Mouse (Mus musculus) stomach, embryonic 14.5 days (tissue): ENCODE results near the gene Stpg1. TPM values are rescaled to one million over a fixed set of nuclear protein-coding genes. Genes with fewer than 3 reads are reported as not detected.

ENCODE experiments used
- ATAC-seq: fragments of 200-750 bp; cut with Nextera tagmentation; 2 replicates; pipeline ENCODE4 v1.8.0; 2017; ENCODE audit warnings: low read depth, moderate TSS enrichment; ENCODE audit not compliant: insufficient number of reproducible peaks, insufficient read depth, low FRiP score
- H3K27ac ChIP-seq: fragments of 300-500 bp; sonication (generic); 2 replicates; pipeline ENCODE4 v1.5.1; 2014; ENCODE audit warnings: mild to moderate bottlenecking, low read length, moderate library complexity, mixed read lengths
- H3K27me3 ChIP-seq: fragments of 300-500 bp; sonication (generic); 2 replicates; pipeline ENCODE4 v1.6.1; 2014; ENCODE audit warnings: low read length, control low read depth, mixed read lengths; ENCODE audit not compliant: control insufficient read depth, insufficient read depth
- H3K36me3 ChIP-seq: fragments of 300-500 bp; sonication (generic); 2 replicates; pipeline ENCODE4 v1.6.1; 2014; ENCODE audit warnings: mild to moderate bottlenecking, control low read depth, low read length, moderate library complexity, mixed read lengths; ENCODE audit not compliant: control insufficient read depth, insufficient read depth
- H3K4me1 ChIP-seq: fragments of 300-500 bp; sonication (generic); 2 replicates; pipeline ENCODE4 v1.6.1; 2014; ENCODE audit warnings: low read length, control low read depth, mixed read lengths; ENCODE audit not compliant: control insufficient read depth, insufficient read depth
- H3K4me2 ChIP-seq: fragments of 300-500 bp; sonication (generic); replicated peaks from 2 replicates; pipeline ENCODE4 v1.6.1; 2014; ENCODE audit warnings: low read depth, low read length, control low read depth
- H3K4me3 ChIP-seq: fragments of 300-500 bp; sonication (generic); 2 replicates; pipeline ENCODE4 v1.5.1; 2014; ENCODE audit warnings: low read depth, low read length, control low read depth
- H3K9ac ChIP-seq: fragments of 300-500 bp; sonication (generic); replicated peaks from 2 replicates; pipeline ENCODE4 v1.6.1; 2014; ENCODE audit warnings: low read depth, mild to moderate bottlenecking, control low read depth, low read length, moderate library complexity, mixed read lengths
- H3K9me3 ChIP-seq: fragments of 300-500 bp; sonication (generic); 2 replicates; pipeline ENCODE4 v1.6.1; 2016; ENCODE audit warnings: low read depth, low read length, control low read depth; ENCODE audit not compliant: control insufficient read depth
- WGBS: fragments of 180-500 bp; shearing (Covaris S2); extraction: QIAGEN DNeasy Blood & Tissue Kit; methylation state at CpG from one replicate; pipeline ENCODE4 v1.1.7; 2014; 5-methylcytosine and 5-hydroxymethylcytosine counted together
- microRNA-seq: library from miRNA; unstranded; fragments of <30 nt; microRNA quantifications from one replicate; pipeline ENCODE4, GENCODE M21; 2016
- polyA plus RNA-seq: library from polyadenylated mRNA; unstranded; fragments of >200 nt; fragmentation: Nextera tagmentation; extraction: Ambion mirVana; gene quantifications from 2 replicates; pipeline ENCODE4 v1.2.1, GENCODE M21; 2014

The Stpg1 gene
- polyA plus RNA-seq, 1 experiment from 2014 or later = 0.39 TPM

DNA sequence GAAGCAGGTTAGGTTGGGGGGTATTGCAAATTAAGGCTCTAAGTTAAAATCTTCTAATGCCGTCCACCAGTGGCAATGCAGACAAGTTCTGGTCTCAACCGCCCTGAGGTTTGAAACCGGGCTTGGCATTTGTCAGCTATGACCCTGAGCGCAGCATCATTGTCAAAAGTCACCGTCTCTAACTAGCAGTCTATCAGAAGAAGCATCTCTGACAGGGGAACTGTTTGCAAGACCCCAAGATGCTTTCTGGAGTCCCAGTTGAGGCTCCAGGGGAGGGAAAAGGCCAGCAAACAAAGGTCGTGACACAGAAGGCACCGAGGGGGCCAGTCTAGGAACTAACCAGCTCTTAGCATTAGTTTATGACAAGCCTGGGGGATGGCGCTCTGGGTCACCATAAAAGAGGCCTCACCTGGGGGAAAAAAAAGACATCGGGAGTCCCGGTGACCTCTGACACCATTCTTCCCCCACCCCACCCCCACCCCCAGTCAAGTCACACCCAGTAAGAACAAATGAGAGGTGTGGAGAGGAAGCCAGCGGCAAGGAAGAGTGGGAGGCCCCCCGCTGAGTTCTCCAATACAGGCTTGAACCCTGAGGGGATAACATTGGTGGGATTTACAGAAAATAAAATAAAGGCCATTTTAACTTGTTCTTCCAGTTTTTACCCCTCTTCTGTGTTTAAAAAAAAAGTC lies 86.8 kb downstream of the Stpg1 start:
- H3K9ac ChIP-seq = no peak overlapping the region
- H3K4me2 ChIP-seq = no peak overlapping the region
- H3K27ac ChIP-seq = no peak overlapping the region; the same call in 1 of the 2 replicates
- ATAC-seq = no peak
- H3K36me3 ChIP-seq = no peaks in the 10 kb centered on the region
- H3K27me3 ChIP-seq = no peaks in the 10 kb centered on the region
- no peak overlapping the region for H3K4me3 ChIP-seq
- no peaks in the 10 kb centered on the region for H3K4me1 ChIP-seq
- H3K9me3 ChIP-seq = peaks cover 2% of the 10 kb centered on the region; the same call in 1 of the 2 replicates
- WGBS = 31% methylated on average over 12 of the region's 12 CpGs

DNA sequence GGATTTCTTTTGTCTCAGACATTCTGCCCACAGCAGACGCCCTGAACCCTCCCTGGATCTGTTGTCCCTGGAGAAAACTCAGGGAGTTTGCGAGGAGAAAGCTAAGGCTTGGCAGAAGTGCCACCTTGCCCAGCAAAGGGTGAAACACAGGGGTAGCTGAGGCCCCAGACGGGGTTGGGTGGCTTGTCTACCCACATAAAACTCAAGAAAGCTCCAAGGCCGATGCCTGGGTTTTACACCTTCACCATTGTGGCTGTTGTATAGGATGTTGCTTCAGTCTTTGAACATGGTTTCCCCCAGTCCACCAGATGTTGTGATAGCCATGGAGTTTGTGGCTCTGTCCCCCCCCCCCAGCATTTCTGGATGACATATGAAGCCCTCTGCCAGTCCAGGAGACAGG lies 90.2 kb downstream of the Stpg1 start:
- no peak overlapping the region for H3K4me2 ChIP-seq
- no peaks in the 10 kb centered on the region for H3K27me3 ChIP-seq
- ATAC-seq = no peak
- 70% methylated on average over 4 of the region's 4 CpGs for WGBS
- no peak overlapping the region for H3K27ac ChIP-seq
- no peak overlapping the region for H3K4me3 ChIP-seq
- H3K36me3 ChIP-seq = no peaks in the 10 kb centered on the region
- H3K9ac ChIP-seq = no peak overlapping the region
- no peaks in the 10 kb centered on the region for H3K4me1 ChIP-seq
- H3K9me3 ChIP-seq = no peaks in the 10 kb centered on the region

Small RNA genes within 50 kb of the gene (microRNA-seq; reads per million reads assigned to microRNA genes)
- not detected for gene Gm25317

Other genes with a start within 250 kb of the Stpg1 start
- gene Clic4, start 222.0 kb upstream of the Stpg1 start, polyA plus RNA-seq = 95.3 and 102 TPM in 2 replicates
- gene Srrm1, start 141.5 kb upstream of the Stpg1 start, polyA plus RNA-seq = 250 and 259 TPM in 2 replicates
- gene Ncmap, start 96.6 kb upstream of the Stpg1 start, polyA plus RNA-seq = 21.1 and 23.4 TPM in 2 replicates
- 17.7 and 19.0 TPM in 2 replicates for gene Rcan3, start 60.9 kb upstream of the Stpg1 start, polyA plus RNA-seq
- gene Nipal3, start 248 bp downstream of the Stpg1 start, polyA plus RNA-seq = 5.9 and 7.4 TPM in 2 replicates
- gene Grhl3, start 78.8 kb downstream of the Stpg1 start, polyA plus RNA-seq = 30.6 and 33.0 TPM in 2 replicates
- gene Ifnlr1, start 191.5 kb downstream of the Stpg1 start, polyA plus RNA-seq = 1.4 and 1.8 TPM in 2 replicates
- 0.33 and 0.60 TPM in 2 replicates for gene Il22ra1, start 233.4 kb downstream of the Stpg1 start, polyA plus RNA-seq